Mouse (Mus musculus) induced T-regulatory cell, adult 2 months (primary cell): Measurements from ENCODE around the gene Pbx4.

Source experiments
- DNase-seq: peaks from one replicate; pipeline ENCODE4 v3.0.0-alpha.2; 2012; ENCODE audit warnings: low read depth

Pbx4 gene

GRCm38 (mm10) chr8:69832298-69832853 lies at the start of gene Pbx4:
Pbx4 (plus strand) TSS chr8:69832491.
- peak; percentile 99 for DNase-seq

- DNase-seq: no peak
Observed at GRCm38 (mm10) chr8:69789105-69789504, 43.2 kb upstream of the Pbx4 start.

GRCm38 (mm10) chr8:69789731-69790130 lies 42.6 kb upstream of the Pbx4 start:
- no peak for DNase-seq

- DNase-seq: no peak
Observed at GRCm38 (mm10) chr8:69790364-69790763, 41.9 kb upstream of the Pbx4 start.

- DNase-seq: peak; percentile 96
Observed at GRCm38 (mm10) chr8:69790773-69791367, 41.4 kb upstream of the Pbx4 start, which contains the start of the genes Atp13a1 and Zfp866. Atp13a1 (plus strand) TSS chr8:69791163. Zfp866 (minus strand) TSS chr8:69791178.

- peak; percentile 79 for DNase-seq
Observed at GRCm38 (mm10) chr8:69791415-69792068, 40.7 kb upstream of the Pbx4 start.

- DNase-seq: no peak
Observed at GRCm38 (mm10) chr8:69793666-69794065, 38.6 kb upstream of the Pbx4 start.

- DNase-seq: no peak
Observed at GRCm38 (mm10) chr8:69794096-69794495, 38.2 kb upstream of the Pbx4 start.

GRCm38 (mm10) chr8:69794901-69795300 lies 37.4 kb upstream of the Pbx4 start:
- DNase-seq: no peak

- no peak for DNase-seq
Observed at GRCm38 (mm10) chr8:69796721-69797345, 35.5 kb upstream of the Pbx4 start.

- no peak for DNase-seq
Observed at GRCm38 (mm10) chr8:69797661-69798060, 34.6 kb upstream of the Pbx4 start.

GRCm38 (mm10) chr8:69799261-69799660 lies 33.0 kb upstream of the Pbx4 start:
- DNase-seq: no peak

GRCm38 (mm10) chr8:69799946-69800345 lies 32.3 kb upstream of the Pbx4 start:
- DNase-seq: no peak

- DNase-seq: no peak
Observed at GRCm38 (mm10) chr8:69801796-69802195, 30.5 kb upstream of the Pbx4 start.

GRCm38 (mm10) chr8:69802216-69802615 lies 30.1 kb upstream of the Pbx4 start:
- DNase-seq: no peak

GRCm38 (mm10) chr8:69803366-69803765 lies 28.9 kb upstream of the Pbx4 start:
- DNase-seq: no peak

GRCm38 (mm10) chr8:69804537-69804936 lies 27.8 kb upstream of the Pbx4 start:
- DNase-seq: no peak

- DNase-seq: no peak
Observed at GRCm38 (mm10) chr8:69805086-69805485, 27.2 kb upstream of the Pbx4 start.

GRCm38 (mm10) chr8:69805491-69805890 lies 26.8 kb upstream of the Pbx4 start:
- DNase-seq: no peak

- DNase-seq: no peak
Observed at GRCm38 (mm10) chr8:69807236-69807635, 25.1 kb upstream of the Pbx4 start.

GRCm38 (mm10) chr8:69808094-69808863 lies 24.0 kb upstream of the Pbx4 start, which contains the start of gene Gmip:
Gmip (plus strand) TSS chr8:69808679.
- peak; percentile 94 for DNase-seq

GRCm38 (mm10) chr8:69808864-69809403 lies 23.4 kb upstream of the Pbx4 start:
- DNase-seq: peak; percentile 75
